33 mouse cellular contexts compared by ENCODE assay signal in genomic region chr13:105290594-105290993, GRCm38 (mm10). TPM values are rescaled to one million over a fixed set of nuclear protein-coding genes. Genes with fewer than 3 reads are reported as not detected.
"Had no signal": no experiment of that assay in that cellular context is flagged by ENCODE, and none has a peak within 500 bp of the region (broad histone marks: within the 10 kb centered on the region; RNA-seq: fewer than 3 reads in every experiment).

No protein-coding gene starts in this region.

- H3K9me3 ChIP-seq: limb, embryonic 10.5 days; limb, embryonic 12.5 days; limb, embryonic 13.5 days; limb, embryonic 15.5 days; liver, embryonic 12.5 days; liver, embryonic 13.5 days; liver, embryonic 15.5 days; lung, embryonic 15.5 days; megakaryocyte, embryonic 14.5 days; midbrain, embryonic 10.5 days; midbrain, embryonic 12.5 days; midbrain, embryonic 13.5 days; midbrain, embryonic 15.5 days; neural tube, embryonic 12.5 days had no signal

- H3K4me2 ChIP-seq: limb, embryonic 12.5 days; limb, embryonic 13.5 days; limb, embryonic 15.5 days; liver, embryonic 11.5 days; liver, embryonic 12.5 days; liver, embryonic 13.5 days; liver, embryonic 15.5 days; lung, embryonic 14.5 days; lung, embryonic 15.5 days; midbrain, embryonic 11.5 days; midbrain, embryonic 12.5 days; midbrain, embryonic 13.5 days; midbrain, embryonic 15.5 days; neural tube, embryonic 12.5 days had no signal

- DNase-seq: left cerebral cortex, postnatal 4 days; liver; liver, embryonic 13.5 days; liver, postnatal 0 days; lung, adult 18-20 months; lung, adult 2 months; lung, embryonic 14.5 days; lung, postnatal 10 days; lung, postnatal 14 days; lung, postnatal 36 days; lung, postnatal 4 days; midbrain, embryonic 14.5 days had no signal

- ATAC-seq: liver, embryonic 12.5 days; liver, postnatal 0 days; lung, postnatal 0 days; midbrain, embryonic 13.5 days; midbrain, embryonic 15.5 days; midbrain, embryonic 16.5 days had no signal

- H3K27ac ChIP-seq: limb, embryonic 10.5 days; limb, embryonic 12.5 days; limb, embryonic 13.5 days; limb, embryonic 15.5 days; liver, embryonic 12.5 days; liver, embryonic 13.5 days; liver, embryonic 14.5 days; liver, embryonic 15.5 days; lung, embryonic 15.5 days; macrophage; midbrain, embryonic 10.5 days; midbrain, embryonic 12.5 days; midbrain, embryonic 13.5 days; midbrain, embryonic 15.5 days; neural tube, embryonic 12.5 days had no signal

- H3K4me3 ChIP-seq: limb, embryonic 10.5 days; limb, embryonic 12.5 days; limb, embryonic 13.5 days; limb, embryonic 15.5 days; liver, embryonic 12.5 days; liver, embryonic 13.5 days; liver, embryonic 15.5 days; lung, embryonic 15.5 days; megakaryocyte, embryonic 14.5 days; midbrain, embryonic 10.5 days; midbrain, embryonic 12.5 days; midbrain, embryonic 13.5 days; midbrain, embryonic 15.5 days; myocyte; neural tube, embryonic 12.5 days had no signal

- H3K4me1 ChIP-seq: liver, embryonic 13.5 days had no signal

- H3K9ac ChIP-seq: limb, embryonic 12.5 days; limb, embryonic 13.5 days; limb, embryonic 15.5 days; liver, embryonic 12.5 days; liver, embryonic 13.5 days; liver, embryonic 14.5 days; liver, embryonic 15.5 days; liver, postnatal 0 days; lung, embryonic 14.5 days; lung, embryonic 15.5 days; midbrain, embryonic 12.5 days; midbrain, embryonic 13.5 days; midbrain, embryonic 15.5 days; neural tube, embryonic 12.5 days had no signal

- H3K36me3 ChIP-seq: limb, embryonic 10.5 days; limb, embryonic 12.5 days; limb, embryonic 15.5 days; liver, embryonic 12.5 days; liver, embryonic 13.5 days; liver, embryonic 15.5 days; lung, embryonic 15.5 days; midbrain, embryonic 12.5 days; midbrain, embryonic 15.5 days had no signal

- H3K27me3 ChIP-seq: limb, embryonic 12.5 days; limb, embryonic 13.5 days; limb, embryonic 15.5 days; lung, embryonic 15.5 days; megakaryocyte, embryonic 14.5 days; midbrain, embryonic 13.5 days; midbrain, embryonic 15.5 days; neural tube, embryonic 12.5 days had no signal

RNA-seq across cellular contexts. Expression of gene Rnf180, which starts 4.0 kb away (rescaled TPM):
- total RNA-seq: monocyte, adult 5-6 weeks had no signal
- polyA plus RNA-seq: myocyte had no signal
